ENCODE assay signal across 9 mouse cellular contexts in the genomic region with DNA sequence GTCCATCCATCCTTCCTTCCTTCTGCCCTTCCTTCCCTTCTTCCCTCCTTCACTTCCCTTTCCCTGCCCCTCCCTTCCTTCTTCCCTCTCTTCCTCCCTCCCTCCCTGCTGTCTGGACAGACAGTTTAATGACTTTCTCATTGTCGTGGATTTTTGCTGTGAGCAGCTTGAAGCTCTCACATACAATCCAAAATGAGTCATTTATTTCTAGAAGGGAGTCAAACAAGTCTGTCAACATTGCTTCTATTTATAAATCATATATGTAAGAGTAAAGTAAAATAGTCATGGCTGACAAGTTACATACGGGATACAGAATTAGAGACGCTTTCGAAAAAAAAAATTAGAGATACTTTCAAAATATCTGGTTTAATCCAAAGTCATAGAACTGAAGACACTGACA. TPM values are rescaled to one million over a fixed set of nuclear protein-coding genes. Genes with fewer than 3 reads are reported as not detected.
DNase-seq lines count a peak whose midpoint lies in the region; ATAC-seq and TF ChIP-seq lines count a peak whose summit lies in the region.
"Had no signal": no experiment of that assay in that cellular context is flagged by ENCODE, and none has a peak within 500 bp of the region (broad histone marks: within the 10 kb centered on the region; RNA-seq: fewer than 3 reads in every experiment).

No protein-coding gene starts in this region.

- no peak for DNase-seq in hindbrain, postnatal 0 days (ENCODE audit: low spot score)
- DNase-seq in midbrain, postnatal 0 days (ENCODE audit: low spot score): no peak
- no peak for DNase-seq in stomach, postnatal 0 days (ENCODE audit: low spot score)
- DNase-seq in testis, postnatal 14 days (ENCODE audit: low spot score): no peak
- DNase-seq: cerebellum, postnatal 36 days had no signal

- no peak overlapping the region for H3K4me3 ChIP-seq in hindbrain, embryonic 12.5 days
- no peak overlapping the region for H3K4me3 ChIP-seq in hindbrain, postnatal 0 days (ENCODE audit: low read length)
- no peak overlapping the region for H3K4me3 ChIP-seq in midbrain, embryonic 13.5 days (replicated peaks)
- no peak overlapping the region for H3K4me3 ChIP-seq in midbrain, postnatal 0 days (ENCODE audit: low read depth, low read length)
- H3K4me3 ChIP-seq in forebrain, embryonic 12.5 days (replicated peaks): no peak overlapping the region
- no peak overlapping the region for H3K4me3 ChIP-seq in stomach, postnatal 0 days (ENCODE audit: low read depth, low read length)
- H3K4me3 ChIP-seq: liver, embryonic 15.5 days had no signal

- TF ChIP-seq CTCF in hindbrain, postnatal 0 days (IDR thresholded peaks at IDR 0.05; ENCODE audit: low read depth): no peak
- no peak for TF ChIP-seq CTCF in midbrain, postnatal 0 days (IDR thresholded peaks at IDR 0.05)
- no peak for TF ChIP-seq CTCF in stomach, postnatal 0 days (IDR thresholded peaks at IDR 0.05; ENCODE audit: low read depth)

- no peaks in the 10 kb centered on the region for H3K27me3 ChIP-seq in hindbrain, embryonic 12.5 days
- H3K27me3 ChIP-seq in hindbrain, postnatal 0 days (ENCODE audit: insufficient read depth, low read length): no peaks in the 10 kb centered on the region
- H3K27me3 ChIP-seq in midbrain, embryonic 13.5 days: peaks cover 9% of the 10 kb centered on the region
- no peaks in the 10 kb centered on the region for H3K27me3 ChIP-seq in midbrain, postnatal 0 days (ENCODE audit: insufficient read depth, low read length)
- H3K27me3 ChIP-seq in forebrain, embryonic 12.5 days: no peaks in the 10 kb centered on the region
- no peaks in the 10 kb centered on the region for H3K27me3 ChIP-seq in stomach, postnatal 0 days (ENCODE audit: control insufficient read depth, insufficient read depth, low read length)
- H3K27me3 ChIP-seq: liver, embryonic 15.5 days had no signal

- H3K27ac ChIP-seq in hindbrain, embryonic 12.5 days: peak overlapping the region; percentile 89; the same call in 1 of the 2 replicates
- H3K27ac ChIP-seq in hindbrain, postnatal 0 days: no peak overlapping the region
- peak overlapping the region; percentile 88; the same call in 1 of the 2 replicates for H3K27ac ChIP-seq in midbrain, embryonic 13.5 days
- H3K27ac ChIP-seq in midbrain, postnatal 0 days (ENCODE audit: low read depth, low read length): no peak overlapping the region
- 0 out of 2 replicates have a peak overlapping the region, but pooled peaks have one; percentile 91 for H3K27ac ChIP-seq in forebrain, embryonic 12.5 days
- peak overlapping the region; percentile 20; the same call in 1 of the 2 replicates for H3K27ac ChIP-seq in stomach, postnatal 0 days (replicated peaks)
- H3K27ac ChIP-seq: liver, embryonic 15.5 days had no signal

- 64% methylated on average over 4 of the region's 4 CpGs for WGBS in hindbrain, embryonic 12.5 days
- 70% methylated on average over 4 of the region's 4 CpGs for WGBS in hindbrain, postnatal 0 days
- WGBS in midbrain, embryonic 13.5 days: 73% methylated on average over 4 of the region's 4 CpGs
- 78% methylated on average over 4 of the region's 4 CpGs for WGBS in midbrain, postnatal 0 days
- WGBS in forebrain, embryonic 12.5 days: 70% methylated on average over 4 of the region's 4 CpGs
- 39% methylated on average over 4 of the region's 4 CpGs for WGBS in stomach, postnatal 0 days

- no peak overlapping the region for H3K4me2 ChIP-seq in hindbrain, embryonic 12.5 days (replicated peaks)
- no peak overlapping the region for H3K4me2 ChIP-seq in hindbrain, postnatal 0 days (ENCODE audit: low read depth, low read length)
- no peak overlapping the region for H3K4me2 ChIP-seq in midbrain, embryonic 13.5 days (replicated peaks)
- no peak overlapping the region for H3K4me2 ChIP-seq in midbrain, postnatal 0 days (ENCODE audit: low read depth, low read length, poor library complexity, severe bottlenecking)
- H3K4me2 ChIP-seq in forebrain, embryonic 12.5 days: no peak overlapping the region
- H3K4me2 ChIP-seq in stomach, postnatal 0 days (replicated peaks; ENCODE audit: low read depth): no peak overlapping the region
- H3K4me2 ChIP-seq: liver, embryonic 15.5 days had no signal

- 0 out of 2 replicates have a peak, but pooled peaks cover 12% of the 10 kb centered on the region for H3K36me3 ChIP-seq in hindbrain, embryonic 12.5 days
- H3K36me3 ChIP-seq in hindbrain, postnatal 0 days (ENCODE audit: insufficient read depth, low read length): no peaks in the 10 kb centered on the region
- H3K36me3 ChIP-seq in midbrain, embryonic 13.5 days: peaks cover 3% of the 10 kb centered on the region; the same call in 1 of the 2 replicates
- H3K36me3 ChIP-seq in midbrain, postnatal 0 days (ENCODE audit: insufficient read depth, low read length): no peaks in the 10 kb centered on the region
- peaks cover 5% of the 10 kb centered on the region for H3K36me3 ChIP-seq in forebrain, embryonic 12.5 days (replicated peaks)
- H3K36me3 ChIP-seq in stomach, postnatal 0 days (ENCODE audit: control insufficient read depth, insufficient read depth, low read length): 0 out of 2 replicates have a peak, but pooled peaks cover 3% of the 10 kb centered on the region
- H3K36me3 ChIP-seq: liver, embryonic 15.5 days had no signal

- H3K9me3 ChIP-seq in hindbrain, embryonic 12.5 days (replicated peaks): no peaks in the 10 kb centered on the region
- H3K9me3 ChIP-seq in hindbrain, postnatal 0 days (ENCODE audit: low read length): no peaks in the 10 kb centered on the region
- H3K9me3 ChIP-seq in midbrain, embryonic 13.5 days: no peaks in the 10 kb centered on the region
- no peaks in the 10 kb centered on the region for H3K9me3 ChIP-seq in midbrain, postnatal 0 days (ENCODE audit: low read length)
- H3K9me3 ChIP-seq in forebrain, embryonic 12.5 days: no peaks in the 10 kb centered on the region
- H3K9me3 ChIP-seq in stomach, postnatal 0 days (ENCODE audit: control insufficient read depth, low read length): no peaks in the 10 kb centered on the region
- H3K9me3 ChIP-seq: liver, embryonic 15.5 days had no signal

- no peak for ATAC-seq in hindbrain, embryonic 12.5 days (ENCODE audit: low FRiP score)
- ATAC-seq in hindbrain, postnatal 0 days: no peak
- ATAC-seq in midbrain, embryonic 13.5 days: no peak
- ATAC-seq in midbrain, postnatal 0 days (ENCODE audit: low FRiP score): no peak
- ATAC-seq in forebrain, embryonic 12.5 days (ENCODE audit: low FRiP score): no peak
- no peak for ATAC-seq in stomach, postnatal 0 days (ENCODE audit: low FRiP score, low TSS enrichment)

- peaks cover 43% of the 10 kb centered on the region for H3K4me1 ChIP-seq in hindbrain, embryonic 12.5 days
- no peaks in the 10 kb centered on the region; the same call in 1 of the 2 replicates for H3K4me1 ChIP-seq in hindbrain, postnatal 0 days (ENCODE audit: insufficient read depth, low read length)
- H3K4me1 ChIP-seq in midbrain, embryonic 13.5 days (replicated peaks): peaks cover 36% of the 10 kb centered on the region
- peaks cover 6% of the 10 kb centered on the region; the same call in 1 of the 2 replicates for H3K4me1 ChIP-seq in midbrain, postnatal 0 days (ENCODE audit: insufficient read depth, low read length)
- peaks cover 40% of the 10 kb centered on the region for H3K4me1 ChIP-seq in forebrain, embryonic 12.5 days
- H3K4me1 ChIP-seq in stomach, postnatal 0 days (replicated peaks; ENCODE audit: control insufficient read depth, insufficient read depth): peaks cover 4% of the 10 kb centered on the region; the same call in 1 of the 2 replicates
- H3K4me1 ChIP-seq: liver, embryonic 15.5 days had no signal

- TF ChIP-seq EP300 in stomach, postnatal 0 days (optimal IDR thresholded peaks at IDR 0.05): no peak

- no peak overlapping the region for H3K9ac ChIP-seq in hindbrain, embryonic 12.5 days
- H3K9ac ChIP-seq in hindbrain, postnatal 0 days (replicated peaks; ENCODE audit: low read length): no peak overlapping the region
- no peak overlapping the region for H3K9ac ChIP-seq in midbrain, embryonic 13.5 days (replicated peaks)
- no peak overlapping the region for H3K9ac ChIP-seq in midbrain, postnatal 0 days (replicated peaks; ENCODE audit: low read length, poor library complexity, severe bottlenecking)
- H3K9ac ChIP-seq in forebrain, embryonic 12.5 days: no peak overlapping the region
- H3K9ac ChIP-seq in stomach, postnatal 0 days (ENCODE audit: low read length): no peak overlapping the region
- H3K9ac ChIP-seq: liver, embryonic 15.5 days had no signal

RNA-seq across cellular contexts. Expression of gene Meis2, which starts 43.7 kb away (rescaled TPM):
- polyA plus RNA-seq in hindbrain, embryonic 12.5 days (2016; fragmentation: Nextera tagmentation; extraction: Ambion mirVana): 130 and 155 TPM in 2 replicates
- total RNA-seq in hindbrain, postnatal 0 days (2014; rRNA removed): 132 and 133 TPM in 2 replicates
- 94.4 and 105 TPM in 2 replicates for polyA plus RNA-seq in hindbrain, postnatal 0 days (2015; fragmentation: Nextera tagmentation; extraction: Ambion mirVana)
- polyA plus RNA-seq in midbrain, embryonic 13.5 days (2015; fragmentation: Nextera tagmentation; extraction: Ambion mirVana): 69.4 and 79.0 TPM in 2 replicates
- 121 and 147 TPM in 2 replicates for total RNA-seq in midbrain, postnatal 0 days (2014; rRNA removed)
- 52.1 and 58.3 TPM in 2 replicates for polyA plus RNA-seq in midbrain, postnatal 0 days (2015; fragmentation: Nextera tagmentation; extraction: Ambion mirVana)
- 104 and 111 TPM in 2 replicates for polyA plus RNA-seq in forebrain, embryonic 12.5 days (2016; fragmentation: Nextera tagmentation; extraction: Ambion mirVana)
- 17.7 and 20.2 TPM in 2 replicates for polyA plus RNA-seq in stomach, postnatal 0 days (2015; fragmentation: Nextera tagmentation; extraction: Ambion mirVana)

Comparison
In these comparisons a context has a peak if more than half of its experiments do, and no peak if none do; other contexts are left out.
1. H3K27ac ChIP-seq: peak in hindbrain, embryonic 12.5 days (single experiment), midbrain, embryonic 13.5 days (single experiment), forebrain, embryonic 12.5 days (single experiment) and stomach, postnatal 0 days (single experiment); none in hindbrain, postnatal 0 days (single experiment) and midbrain, postnatal 0 days (single experiment).